Comparison of ENCODE assay signal across 12 mouse cellular contexts in the genomic region with DNA sequence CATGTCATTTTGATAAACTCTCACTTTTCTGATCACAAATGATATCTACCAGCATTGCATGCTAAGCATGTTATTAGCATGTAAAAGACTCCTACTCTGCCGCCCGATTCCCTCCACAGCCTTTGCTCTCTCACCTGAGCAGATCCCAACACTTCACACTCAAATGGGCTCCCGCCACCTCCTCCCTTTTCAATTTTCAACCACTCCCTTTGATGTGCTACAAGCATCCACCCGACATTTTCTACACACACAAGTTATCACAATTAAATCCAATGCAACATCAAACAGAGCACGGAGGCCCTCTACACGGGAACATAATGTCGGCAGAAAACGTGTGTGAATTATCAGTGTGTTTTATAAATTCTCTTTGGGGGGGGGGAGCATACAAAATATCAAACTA.
"Had no signal": no experiment of that assay in that cellular context is flagged by ENCODE, and none has a peak within 500 bp of the region (broad histone marks: within the 10 kb centered on the region; RNA-seq: fewer than 3 reads in every experiment).

No protein-coding gene starts in this region.

- ATAC-seq: liver, embryonic 12.5 days had no signal

- H3K27me3 ChIP-seq: kidney, embryonic 15.5 days; liver, embryonic 12.5 days; lung, embryonic 15.5 days; megakaryocyte, embryonic 14.5 days had no signal

- H3K9ac ChIP-seq: kidney, embryonic 15.5 days; limb, embryonic 15.5 days; liver, embryonic 12.5 days; lung, embryonic 15.5 days had no signal

- H3K36me3 ChIP-seq: limb, embryonic 15.5 days; liver, embryonic 12.5 days; lung, embryonic 15.5 days had no signal

- H3K4me2 ChIP-seq: kidney, embryonic 15.5 days; limb, embryonic 15.5 days; liver, embryonic 12.5 days; lung, embryonic 15.5 days had no signal

- DNase-seq: kidney, adult 2 months; kidney, postnatal 25 days; lung, postnatal 14 days; thymus, postnatal 4 days had no signal

- H3K27ac ChIP-seq: kidney, embryonic 15.5 days; left cerebral cortex, adult 2 months; limb, embryonic 15.5 days; liver, embryonic 12.5 days; lung, embryonic 15.5 days; macrophage; stomach, postnatal 0 days had no signal

- H3K4me1 ChIP-seq: kidney, embryonic 15.5 days; liver, embryonic 12.5 days; megakaryocyte, embryonic 14.5 days had no signal

- H3K9me3 ChIP-seq: kidney, embryonic 15.5 days; limb, embryonic 15.5 days; lung, embryonic 15.5 days had no signal

- H3K4me3 ChIP-seq: kidney, embryonic 15.5 days; left cerebral cortex, adult 2 months; limb, embryonic 15.5 days; liver, embryonic 12.5 days; lung, embryonic 15.5 days; megakaryocyte, embryonic 14.5 days had no signal
